Mouse (Mus musculus): ENCODE measurements at regions not wholly inside any gene's neighbourhood (a gene's known extent, or its start where the extent isn't known, plus 50 kb on each side); places are given as distances from the start of the nearest gene placed in this dataset.

- TF ChIP-seq CTCF (IDR thresholded peaks at IDR 0.05; ENCODE audit: extremely low read depth, insufficient read depth, low read length) (no peak), POLR2A (IDR thresholded peaks at IDR 0.05; ENCODE audit: extremely low read depth, insufficient read depth, low read length) (no peak)
Measured at GRCm38 (mm10) chr5:116708505-116708904, 116.9 kb upstream of the Srrm4 start.

Measured in cortical plate, adult 2 months (tissue).